Mouse (Mus musculus) brain, embryonic 18.5 days (tissue): ENCODE measurements around the gene Gm8229.
"Not testable (repeated sequence)": the region's sequence is repeated elsewhere in the genome, so short reads cannot be mapped to it uniquely, and the experiment has no call there.

Experiments
- DNase-seq: peaks from one replicate; pipeline ENCODE4 v3.0.0-alpha.2; 2012; ENCODE audit warnings: low read depth, low spot score

Gene Gm8229

GRCm38 (mm10) chr14:44365057-44365456, at the start of gene Gm8229:
Gm8229 (plus strand) TSS chr14:44365357.
- DNase-seq, result not testable (repeated sequence)

DNA sequence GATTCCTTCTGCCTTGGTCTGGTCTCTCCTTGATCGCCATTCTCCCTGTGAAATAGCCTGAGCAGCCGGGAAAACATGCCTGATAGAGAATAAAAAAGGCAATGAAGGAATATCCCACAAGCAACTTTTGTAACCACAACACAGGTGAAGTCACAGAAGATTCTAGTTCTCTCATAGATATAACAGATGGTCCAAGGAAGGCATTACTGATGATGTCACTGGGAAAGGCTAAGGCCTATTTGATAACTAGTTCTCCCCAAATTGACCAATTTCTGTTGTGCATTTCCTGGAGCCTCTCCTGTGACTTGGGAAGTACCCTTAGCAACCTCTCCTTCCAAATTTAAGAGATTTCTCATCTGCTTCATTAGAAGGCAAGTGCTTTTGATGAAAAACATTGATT, 26.7 kb upstream of the Gm8229 start, which contains the start of gene Gm5930:
Gene Gm5930 (minus strand): TSS at position 101 of the 400 bp plus-strand sequence.
- not testable (repeated sequence) for DNase-seq

GRCm38 (mm10) chr14:44361416-44361815, 3.7 kb upstream of the Gm8229 start:
- DNase-seq, result not testable (repeated sequence)

GRCm38 (mm10) chr14:44362301-44362700, 2.9 kb upstream of the Gm8229 start:
- not testable (repeated sequence) for DNase-seq

- DNase-seq, result not testable (repeated sequence)
These were observed 19.1 kb downstream of the Gm8229 start for GRCm38 (mm10) chr14:44384233-44384632.

DNA sequence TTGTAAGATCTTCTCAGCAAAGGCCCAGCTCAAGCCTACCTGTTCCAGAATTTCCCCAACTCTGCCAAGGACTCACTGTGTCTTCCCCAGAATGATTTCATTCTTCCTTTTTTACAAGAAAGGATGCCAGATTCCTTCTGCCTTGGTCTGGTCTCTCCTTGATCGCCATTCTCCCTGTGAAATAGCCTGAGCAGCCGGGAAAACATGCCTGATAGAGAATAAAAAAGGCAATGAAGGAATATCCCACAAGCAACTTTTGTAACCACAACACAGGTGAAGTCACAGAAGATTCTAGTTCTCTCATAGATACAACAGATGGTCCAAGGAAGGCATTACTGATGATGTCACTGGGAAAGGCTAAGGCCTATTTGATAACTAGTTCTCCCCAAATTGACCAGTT, 45.4 kb downstream of the Gm8229 start, which contains the start of gene Gm3371:
Gene Gm3371 (minus strand): TSS at position 101 of the 400 bp plus-strand sequence.
- DNase-seq, result not testable (repeated sequence)
